Mouse (Mus musculus): ENCODE data around the gene Ccdc185. TPM values are rescaled to one million over a fixed set of nuclear protein-coding genes. Genes with fewer than 3 reads are reported as not detected.

The Ccdc185 gene
- polyA plus RNA-seq, 1 experiment from 2014 or later: not detected

DNA sequence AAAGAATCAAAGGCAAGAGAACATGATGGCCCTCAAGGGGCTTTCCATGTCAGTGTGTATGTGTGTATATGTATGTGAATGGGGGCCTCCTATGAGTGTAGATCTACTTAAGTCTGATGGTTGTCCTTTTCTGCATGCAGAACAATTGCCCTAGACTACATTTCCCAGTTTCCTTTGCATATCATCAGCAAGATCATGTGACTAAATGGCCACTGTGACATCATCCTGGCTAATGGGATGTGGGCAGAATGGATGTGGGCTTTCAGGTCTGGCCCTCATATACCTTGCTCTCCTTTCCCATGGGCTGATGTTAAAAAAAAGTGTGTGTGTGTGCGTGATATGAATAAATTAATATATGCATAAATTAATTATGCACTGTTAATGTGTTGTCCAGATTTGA lies 9.8 kb upstream of the Ccdc185 start:
- Histone ChIP-seq H3K9ac (ENCODE audit: low read depth, low read length) (no peak overlapping the region), H3K4me2 (no peak overlapping the region), H3K36me3 (ENCODE audit: control insufficient read depth, insufficient read depth, low read length) (no peaks in the 10 kb centered on the region), H3K27me3 (ENCODE audit: control insufficient read depth, insufficient read depth, low read length) (peaks cover 9% of the 10 kb centered on the region), H3K9me3 (replicated peaks; ENCODE audit: control insufficient read depth, low read length) (no peaks in the 10 kb centered on the region), H3K27ac (ENCODE audit: low read depth, low read length) (no peak overlapping the region), H3K4me1 (ENCODE audit: control insufficient read depth, insufficient read depth, low read length) (0 out of 2 replicates have a peak, but pooled peaks cover 4% of the 10 kb centered on the region), H3K4me3 (ENCODE audit: low read depth, low read length) (no peak overlapping the region)
- no peak for ATAC-seq (replicated peaks; ENCODE audit: insufficient number of reproducible peaks, low FRiP score, low TSS enrichment)
- 81% methylated on average over 1 of the region's 1 CpGs for WGBS (ENCODE audit: insufficient replicate concordance)

DNA sequence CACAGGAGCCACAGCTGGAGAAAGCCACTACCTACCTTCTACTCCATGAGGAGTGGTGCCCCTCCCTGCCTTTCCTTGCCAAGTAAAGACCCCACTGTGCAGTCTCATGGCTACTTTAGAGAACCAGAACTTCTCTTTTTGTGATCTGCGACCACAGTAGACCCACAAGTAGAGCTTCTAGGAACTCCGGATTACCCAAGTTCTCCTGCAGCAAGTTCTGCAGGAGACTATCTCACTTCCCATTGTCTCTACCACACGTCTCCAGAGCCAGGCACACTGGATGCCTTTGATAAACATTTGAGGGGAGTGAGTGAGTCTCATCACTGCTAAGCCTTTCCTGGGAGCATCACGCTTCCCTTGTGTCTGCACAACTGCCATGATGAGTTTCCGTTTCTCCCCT lies 5.9 kb upstream of the Ccdc185 start:
- no peaks in the 10 kb centered on the region for H3K4me1 ChIP-seq (ENCODE audit: control insufficient read depth, insufficient read depth, low read length)
- WGBS (ENCODE audit: insufficient replicate concordance): 71% methylated on average over 5 of the region's 5 CpGs
- H3K4me3 ChIP-seq (ENCODE audit: low read depth, low read length): no peak overlapping the region
- H3K27ac ChIP-seq (ENCODE audit: low read depth, low read length): no peak overlapping the region
- no peaks in the 10 kb centered on the region for H3K36me3 ChIP-seq (ENCODE audit: control insufficient read depth, insufficient read depth, low read length)
- no peaks in the 10 kb centered on the region for H3K27me3 ChIP-seq (ENCODE audit: control insufficient read depth, insufficient read depth, low read length)
- no peaks in the 10 kb centered on the region for H3K9me3 ChIP-seq (replicated peaks; ENCODE audit: control insufficient read depth, low read length)
- ATAC-seq (replicated peaks; ENCODE audit: insufficient number of reproducible peaks, low FRiP score, low TSS enrichment): no peak
- H3K4me2 ChIP-seq: no peak overlapping the region
- no peak overlapping the region for H3K9ac ChIP-seq (ENCODE audit: low read depth, low read length)

DNA sequence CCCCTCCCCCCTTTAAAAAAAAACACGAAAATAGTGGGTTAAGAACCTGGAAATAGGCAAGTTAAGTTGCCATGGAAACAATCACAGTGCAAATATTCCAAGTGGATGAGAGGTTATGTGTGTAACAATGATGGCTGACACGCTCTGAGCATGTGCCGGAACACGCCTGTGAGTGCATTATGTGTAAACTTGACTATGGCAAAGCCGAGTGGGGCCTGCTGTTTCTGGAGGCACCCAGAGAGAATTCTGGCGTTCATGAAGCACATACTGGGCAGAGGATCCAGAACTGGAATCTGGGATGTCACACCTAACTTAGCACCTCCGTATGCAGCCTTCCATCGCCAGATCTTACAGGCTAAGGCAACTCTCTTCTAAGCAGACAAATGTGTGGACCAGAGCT lies 4.7 kb upstream of the Ccdc185 start:
- no peak overlapping the region for H3K4me3 ChIP-seq (ENCODE audit: low read depth, low read length)
- H3K9me3 ChIP-seq (replicated peaks; ENCODE audit: control insufficient read depth, low read length): no peaks in the 10 kb centered on the region
- H3K36me3 ChIP-seq (ENCODE audit: control insufficient read depth, insufficient read depth, low read length): no peaks in the 10 kb centered on the region
- H3K27ac ChIP-seq (ENCODE audit: low read depth, low read length): no peak overlapping the region
- H3K27me3 ChIP-seq (ENCODE audit: control insufficient read depth, insufficient read depth, low read length): no peaks in the 10 kb centered on the region
- no peak overlapping the region for H3K4me2 ChIP-seq
- no peak overlapping the region for H3K9ac ChIP-seq (ENCODE audit: low read depth, low read length)
- WGBS (ENCODE audit: insufficient replicate concordance): 75% methylated on average over 8 of the region's 8 CpGs
- no peak for ATAC-seq (replicated peaks; ENCODE audit: insufficient number of reproducible peaks, low FRiP score, low TSS enrichment)
- no peaks in the 10 kb centered on the region for H3K4me1 ChIP-seq (ENCODE audit: control insufficient read depth, insufficient read depth, low read length)

- H3K4me2 ChIP-seq: no peak overlapping the region
- no peak overlapping the region for H3K9ac ChIP-seq (ENCODE audit: low read depth, low read length)
- no peak overlapping the region for H3K4me3 ChIP-seq (ENCODE audit: low read depth, low read length)
- no peaks in the 10 kb centered on the region for H3K4me1 ChIP-seq (ENCODE audit: control insufficient read depth, insufficient read depth, low read length)
- no peaks in the 10 kb centered on the region for H3K9me3 ChIP-seq (replicated peaks; ENCODE audit: control insufficient read depth, low read length)
- H3K27me3 ChIP-seq (ENCODE audit: control insufficient read depth, insufficient read depth, low read length): peaks cover 7% of the 10 kb centered on the region
- no peak overlapping the region for H3K27ac ChIP-seq (ENCODE audit: low read depth, low read length)
- no peaks in the 10 kb centered on the region for H3K36me3 ChIP-seq (ENCODE audit: control insufficient read depth, insufficient read depth, low read length)
- no peak for ATAC-seq (replicated peaks; ENCODE audit: insufficient number of reproducible peaks, low FRiP score, low TSS enrichment)
- 77% methylated on average over 8 of the region's 8 CpGs for WGBS (ENCODE audit: insufficient replicate concordance)
These were observed 2.3 kb upstream of the Ccdc185 start for GRCm38 (mm10) chr1:182751301-182751700.

DNA sequence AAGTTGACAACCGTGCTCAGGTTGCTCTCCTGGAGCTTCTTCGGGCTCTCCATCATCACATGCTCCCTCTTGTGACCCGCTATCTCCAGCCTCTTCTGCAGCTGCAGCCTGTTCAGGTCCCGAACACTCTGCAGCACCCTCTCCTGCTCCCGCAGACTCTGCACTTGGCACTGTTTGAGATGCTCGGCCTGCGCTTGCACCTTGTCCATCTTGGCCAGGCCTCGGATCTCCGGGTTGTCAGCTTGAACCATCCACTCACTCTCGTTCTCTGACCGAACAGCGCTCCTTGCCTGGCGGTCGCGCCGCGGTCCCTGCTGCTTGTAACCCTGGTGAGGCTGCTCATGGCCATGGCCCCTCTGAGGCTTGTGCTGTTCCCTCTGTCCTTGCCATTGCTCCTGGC lies 1.1 kb downstream of the Ccdc185 start:
- H3K4me2 ChIP-seq: no peak overlapping the region
- no peak for ATAC-seq (replicated peaks; ENCODE audit: insufficient number of reproducible peaks, low FRiP score, low TSS enrichment)
- H3K9ac ChIP-seq (ENCODE audit: low read depth, low read length): no peak overlapping the region
- H3K36me3 ChIP-seq (ENCODE audit: control insufficient read depth, insufficient read depth, low read length): no peaks in the 10 kb centered on the region
- no peaks in the 10 kb centered on the region for H3K4me1 ChIP-seq (ENCODE audit: control insufficient read depth, insufficient read depth, low read length)
- H3K9me3 ChIP-seq (replicated peaks; ENCODE audit: control insufficient read depth, low read length): no peaks in the 10 kb centered on the region
- WGBS (ENCODE audit: insufficient replicate concordance): 68% methylated on average over 17 of the region's 17 CpGs
- peaks cover 7% of the 10 kb centered on the region for H3K27me3 ChIP-seq (ENCODE audit: control insufficient read depth, insufficient read depth, low read length)
- no peak overlapping the region for H3K4me3 ChIP-seq (ENCODE audit: low read depth, low read length)
- no peak overlapping the region for H3K27ac ChIP-seq (ENCODE audit: low read depth, low read length)

DNA sequence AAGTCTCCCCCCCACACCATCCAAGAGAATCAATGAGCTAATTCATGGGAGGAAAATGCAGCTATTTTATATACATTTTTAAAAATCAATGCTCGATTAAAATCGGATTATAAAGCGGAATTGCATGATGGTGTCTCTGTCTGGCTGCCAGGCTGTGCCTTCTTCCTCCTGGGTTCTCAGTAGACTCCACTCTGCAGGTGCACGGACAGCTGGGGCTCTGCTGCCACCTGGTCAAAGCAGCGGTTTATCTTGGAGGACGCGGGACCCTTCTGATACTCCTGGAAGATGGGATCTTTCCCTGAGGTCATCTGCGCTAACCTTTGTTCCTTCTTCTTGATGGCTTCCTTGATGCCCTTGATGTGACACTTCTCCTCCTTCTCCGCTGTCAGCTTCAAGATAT lies 1.9 kb downstream of the Ccdc185 start:
- H3K4me1 ChIP-seq (ENCODE audit: control insufficient read depth, insufficient read depth, low read length): no peaks in the 10 kb centered on the region
- peaks cover 7% of the 10 kb centered on the region for H3K27me3 ChIP-seq (ENCODE audit: control insufficient read depth, insufficient read depth, low read length)
- no peak overlapping the region for H3K4me2 ChIP-seq
- H3K9me3 ChIP-seq (replicated peaks; ENCODE audit: control insufficient read depth, low read length): no peaks in the 10 kb centered on the region
- 84% methylated on average over 9 of the region's 9 CpGs for WGBS (ENCODE audit: insufficient replicate concordance)
- ATAC-seq (replicated peaks; ENCODE audit: insufficient number of reproducible peaks, low FRiP score, low TSS enrichment): no peak
- no peak overlapping the region for H3K9ac ChIP-seq (ENCODE audit: low read depth, low read length)
- no peak overlapping the region for H3K27ac ChIP-seq (ENCODE audit: low read depth, low read length)
- no peaks in the 10 kb centered on the region for H3K36me3 ChIP-seq (ENCODE audit: control insufficient read depth, insufficient read depth, low read length)
- no peak overlapping the region for H3K4me3 ChIP-seq (ENCODE audit: low read depth, low read length)

DNA sequence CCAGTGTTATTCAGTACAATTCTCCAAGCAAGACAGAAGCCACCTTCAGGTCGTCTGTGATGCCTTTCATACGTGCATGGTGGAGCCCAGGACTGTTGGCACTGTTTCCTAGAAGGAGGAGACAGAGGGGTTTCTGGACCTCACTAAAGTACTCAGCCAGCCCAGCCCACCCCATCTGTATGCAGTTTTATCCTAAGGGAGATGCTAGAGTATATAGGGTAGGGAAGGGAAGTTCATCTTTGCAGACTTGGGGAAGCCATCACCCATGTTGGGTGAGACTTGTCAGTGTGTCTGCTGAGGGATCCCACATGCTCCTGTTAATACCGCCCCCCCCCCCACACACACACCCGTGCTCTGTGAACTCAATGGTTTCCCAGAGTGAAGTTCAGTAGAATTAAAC lies 13.1 kb downstream of the Ccdc185 start:
- no peaks in the 10 kb centered on the region for H3K4me1 ChIP-seq (ENCODE audit: control insufficient read depth, insufficient read depth, low read length)
- H3K9ac ChIP-seq (ENCODE audit: low read depth, low read length): no peak overlapping the region
- no peaks in the 10 kb centered on the region for H3K36me3 ChIP-seq (ENCODE audit: control insufficient read depth, insufficient read depth, low read length)
- 48% methylated on average over 4 of the region's 4 CpGs for WGBS (ENCODE audit: insufficient replicate concordance)
- H3K9me3 ChIP-seq (replicated peaks; ENCODE audit: control insufficient read depth, low read length): no peaks in the 10 kb centered on the region
- H3K27me3 ChIP-seq (ENCODE audit: control insufficient read depth, insufficient read depth, low read length): no peaks in the 10 kb centered on the region
- no peak overlapping the region for H3K27ac ChIP-seq (ENCODE audit: low read depth, low read length)
- H3K4me3 ChIP-seq (ENCODE audit: low read depth, low read length): no peak overlapping the region
- H3K4me2 ChIP-seq: no peak overlapping the region
- ATAC-seq (replicated peaks; ENCODE audit: insufficient number of reproducible peaks, low FRiP score, low TSS enrichment): no peak

DNA sequence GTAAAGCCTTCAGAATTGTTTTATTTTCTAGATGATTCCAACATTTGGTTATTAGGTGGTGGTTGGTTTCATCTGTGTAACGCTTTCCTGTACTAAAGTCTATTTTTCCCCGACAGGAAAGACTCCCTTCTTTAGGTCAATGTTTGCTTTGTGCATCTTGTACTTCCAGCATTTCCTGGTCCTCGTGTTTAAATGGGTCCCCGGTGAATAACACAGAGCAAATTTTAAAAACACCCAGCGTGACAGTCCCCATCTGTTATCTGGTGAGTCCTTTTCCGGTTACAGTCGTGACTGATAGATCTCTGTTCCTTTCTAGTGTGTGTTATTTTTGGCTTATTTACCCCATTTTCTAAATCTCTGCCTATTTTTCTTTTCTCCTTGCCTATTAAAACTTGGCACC lies 16.3 kb downstream of the Ccdc185 start:
- no peak overlapping the region for H3K27ac ChIP-seq (ENCODE audit: low read depth, low read length)
- 34% methylated on average over 7 of the region's 7 CpGs for WGBS (ENCODE audit: insufficient replicate concordance)
- no peaks in the 10 kb centered on the region for H3K27me3 ChIP-seq (ENCODE audit: control insufficient read depth, insufficient read depth, low read length)
- no peak overlapping the region for H3K4me2 ChIP-seq
- H3K4me3 ChIP-seq (ENCODE audit: low read depth, low read length): no peak overlapping the region
- H3K9ac ChIP-seq (ENCODE audit: low read depth, low read length): no peak overlapping the region
- no peaks in the 10 kb centered on the region for H3K36me3 ChIP-seq (ENCODE audit: control insufficient read depth, insufficient read depth, low read length)
- H3K4me1 ChIP-seq (ENCODE audit: control insufficient read depth, insufficient read depth, low read length): 0 out of 2 replicates have a peak, but pooled peaks cover 3% of the 10 kb centered on the region
- H3K9me3 ChIP-seq (replicated peaks; ENCODE audit: control insufficient read depth, low read length): no peaks in the 10 kb centered on the region
- ATAC-seq (replicated peaks; ENCODE audit: insufficient number of reproducible peaks, low FRiP score, low TSS enrichment): no peak

GRCm38 (mm10) chr1:182729002-182729401 lies 20.0 kb downstream of the Ccdc185 start:
- no peaks in the 10 kb centered on the region for H3K9me3 ChIP-seq (replicated peaks; ENCODE audit: control insufficient read depth, low read length)
- no peaks in the 10 kb centered on the region for H3K36me3 ChIP-seq (ENCODE audit: control insufficient read depth, insufficient read depth, low read length)
- H3K27me3 ChIP-seq (ENCODE audit: control insufficient read depth, insufficient read depth, low read length): no peaks in the 10 kb centered on the region
- 75% methylated on average over 9 of the region's 9 CpGs for WGBS (ENCODE audit: insufficient replicate concordance)
- H3K27ac ChIP-seq (ENCODE audit: low read depth, low read length): no peak overlapping the region
- H3K9ac ChIP-seq (ENCODE audit: low read depth, low read length): no peak overlapping the region
- H3K4me2 ChIP-seq: no peak overlapping the region
- no peak overlapping the region for H3K4me3 ChIP-seq (ENCODE audit: low read depth, low read length)
- 0 out of 2 replicates have a peak, but pooled peaks cover 3% of the 10 kb centered on the region for H3K4me1 ChIP-seq (ENCODE audit: control insufficient read depth, insufficient read depth, low read length)
- no peak for ATAC-seq (replicated peaks; ENCODE audit: insufficient number of reproducible peaks, low FRiP score, low TSS enrichment)

Data from heart, embryonic 11.5 days (tissue).